Mouse (Mus musculus): ENCODE data around the gene Mettl26.
A peak's percentile ranks its signal among the peaks of the same experiment; 100 is the strongest.

The Mettl26 gene

DNA sequence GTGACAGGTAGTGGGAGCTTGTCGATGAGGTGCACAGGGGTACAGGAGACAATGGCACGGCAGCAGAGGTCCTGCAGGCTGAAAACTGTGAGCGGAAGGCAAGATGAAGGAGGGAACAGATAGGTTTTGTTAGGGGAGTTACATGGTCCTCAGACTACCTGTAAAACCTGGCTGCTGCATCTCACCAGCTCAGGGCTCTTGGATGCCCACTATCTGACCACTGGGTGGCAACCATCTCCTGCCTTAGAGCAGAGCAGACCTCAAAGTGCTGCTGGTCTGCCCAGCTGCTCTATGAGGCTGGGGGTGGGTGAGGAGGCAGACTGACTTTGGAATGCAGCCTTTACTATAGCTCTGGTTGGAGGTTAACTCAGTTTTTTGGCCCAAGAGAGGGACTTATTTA lies 8.9 kb downstream of the Mettl26 start:
- no peak for DNase-seq (ENCODE audit: low read depth, low spot score)

DNA sequence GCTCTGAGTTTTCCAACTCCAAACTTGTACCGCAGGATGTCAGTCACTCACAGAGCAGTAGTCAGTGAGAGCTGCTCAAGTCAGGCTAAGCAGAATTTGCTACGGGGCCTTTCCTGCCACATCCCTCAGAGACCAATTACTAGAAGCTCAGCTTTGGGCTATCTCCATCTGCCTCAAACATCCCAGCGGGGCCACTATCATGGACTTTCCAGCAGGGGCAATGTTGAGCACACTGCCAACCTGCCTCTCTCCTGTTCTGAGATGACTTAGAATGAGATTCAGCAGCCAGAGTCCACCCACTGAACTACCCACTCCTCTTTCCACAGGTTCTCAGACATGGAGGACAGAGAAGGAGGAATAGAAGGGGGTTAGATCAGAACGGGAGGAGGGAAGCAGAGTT lies 10.8 kb downstream of the Mettl26 start:
- DNase-seq (ENCODE audit: low read depth, low spot score): no peak

DNA sequence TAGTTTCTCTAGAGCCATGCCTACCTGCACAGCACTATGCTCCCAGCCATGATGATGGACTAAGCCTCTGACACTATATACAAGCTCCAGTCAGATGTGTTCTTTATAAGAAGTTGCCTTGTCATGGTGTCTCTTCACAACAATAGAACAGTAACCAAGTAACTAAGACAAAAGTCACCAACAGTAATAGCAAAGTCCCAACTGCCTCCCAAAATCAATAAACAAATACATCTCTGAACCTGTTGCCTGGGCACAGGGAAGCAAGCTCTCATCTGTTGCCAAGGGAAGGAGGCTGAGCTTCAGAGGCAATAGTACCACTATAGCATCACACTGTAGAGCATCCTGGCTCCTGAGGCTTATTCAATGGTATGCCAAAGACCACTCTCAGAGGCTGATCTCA lies 11.9 kb downstream of the Mettl26 start:
- DNase-seq (ENCODE audit: low read depth, low spot score): no peak

DNA sequence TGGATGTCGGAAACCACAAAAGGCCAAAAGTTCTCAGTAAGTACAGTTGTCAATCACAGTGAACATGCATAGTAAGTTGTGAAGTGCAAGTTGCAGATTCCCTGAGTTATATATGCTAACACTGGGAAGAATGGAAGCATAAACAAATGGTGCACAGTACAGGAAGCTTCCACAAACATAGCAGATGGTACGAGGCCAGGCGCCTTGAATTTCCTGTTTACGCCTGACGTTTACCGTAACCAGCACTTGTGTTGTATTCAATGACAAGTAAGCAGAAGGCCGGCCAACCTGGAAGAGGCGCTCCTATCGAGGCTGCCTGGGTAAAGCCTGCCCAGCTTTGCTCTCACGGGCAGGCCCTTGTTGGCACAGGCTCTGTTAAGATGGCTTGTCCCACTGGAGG lies 12.6 kb downstream of the Mettl26 start:
- DNase-seq (ENCODE audit: low read depth, low spot score): no peak

DNA sequence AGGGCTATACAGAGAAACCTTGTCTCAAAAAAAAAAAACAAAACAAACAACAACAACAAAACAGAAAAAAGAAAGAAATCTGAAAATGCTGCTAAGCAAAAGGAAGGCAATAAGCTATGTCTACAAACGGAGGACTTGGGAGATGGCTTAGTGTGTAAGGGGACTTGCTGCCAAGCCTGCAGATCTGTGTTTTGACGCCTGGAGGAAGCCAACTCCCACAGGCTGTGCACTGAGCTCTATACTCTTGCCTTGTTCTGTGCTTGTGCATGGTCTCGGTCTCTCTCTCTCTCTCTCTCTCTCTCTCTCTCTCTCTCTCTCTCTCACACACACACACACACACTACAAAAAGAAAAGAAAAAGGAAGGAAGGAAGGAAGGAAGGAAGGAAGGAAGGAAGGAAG lies 14.0 kb downstream of the Mettl26 start:
- no peak for DNase-seq (ENCODE audit: low read depth, low spot score)

DNA sequence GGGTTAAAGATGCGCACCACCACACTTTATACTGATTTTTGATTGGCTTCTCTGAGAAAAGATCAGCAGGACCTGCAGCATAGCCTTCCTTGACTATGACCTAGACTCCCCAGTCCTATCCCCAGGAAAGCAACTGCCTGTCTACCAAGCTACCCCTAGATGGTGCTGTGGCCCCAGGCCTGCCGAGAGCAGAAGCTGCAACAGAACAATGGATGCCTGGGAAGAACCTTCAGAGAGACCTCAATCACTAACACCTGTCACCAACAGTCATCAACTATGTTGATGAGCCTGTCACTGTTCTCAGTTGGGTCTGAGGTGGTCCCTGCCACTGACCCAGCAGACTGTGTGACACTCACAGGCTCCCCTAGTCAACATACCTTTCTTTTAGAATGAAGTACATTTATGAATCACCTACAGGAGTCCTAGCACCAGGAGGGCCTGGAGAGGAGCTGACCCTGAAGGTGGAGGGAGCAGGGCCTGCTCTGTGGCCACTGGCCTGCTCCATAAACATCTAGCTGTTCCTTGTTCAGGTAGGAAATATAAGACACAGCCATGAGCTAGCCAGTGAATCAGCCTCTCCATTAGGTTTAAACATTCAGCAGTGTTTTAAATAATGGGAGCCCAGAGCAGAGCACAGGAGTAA lies 19.2 kb downstream of the Mettl26 start:
- DNase-seq (ENCODE audit: low read depth, low spot score): peak; percentile 79

DNA sequence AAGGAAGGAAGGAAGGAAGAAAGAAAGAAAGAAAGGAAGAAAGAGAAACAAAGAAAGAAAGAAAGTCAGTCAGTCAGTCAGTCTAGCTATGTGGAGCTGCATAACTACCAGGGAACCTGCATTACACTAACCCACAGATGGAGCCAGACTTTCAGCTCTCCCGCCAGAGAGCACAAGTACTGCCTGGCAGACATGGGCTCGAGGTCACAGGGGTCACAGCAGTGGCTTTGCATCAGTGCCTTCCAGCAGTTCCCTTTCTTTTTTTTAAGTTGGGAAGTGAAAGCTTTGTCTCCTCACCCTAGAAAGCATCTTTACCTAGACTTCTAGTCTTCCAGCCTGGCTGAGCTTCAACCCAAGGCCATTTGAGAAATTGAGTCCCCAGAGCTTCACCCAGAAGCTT lies 20.5 kb downstream of the Mettl26 start:
- DNase-seq (ENCODE audit: low read depth, low spot score): no peak

DNA sequence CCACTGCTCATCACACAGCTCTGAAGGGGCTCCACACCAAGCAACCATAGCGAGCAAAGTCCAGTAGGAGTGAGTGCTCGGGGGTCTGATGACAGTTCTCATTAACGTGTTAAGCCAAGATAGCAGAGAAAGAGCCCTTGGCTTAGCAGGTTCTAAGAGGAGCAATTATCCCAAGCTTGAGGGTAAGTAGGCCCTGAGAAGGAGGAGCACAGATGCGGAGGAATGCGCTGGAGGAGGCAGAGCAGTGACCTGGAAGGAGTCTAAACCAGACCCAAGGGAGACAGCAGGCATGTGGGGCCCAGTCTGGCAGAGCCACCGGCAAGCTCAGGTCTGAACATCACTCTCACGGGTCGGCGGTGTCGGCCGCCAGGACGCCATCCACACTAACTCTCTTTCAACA lies 21.0 kb downstream of the Mettl26 start:
- DNase-seq (ENCODE audit: low read depth, low spot score): no peak

DNA sequence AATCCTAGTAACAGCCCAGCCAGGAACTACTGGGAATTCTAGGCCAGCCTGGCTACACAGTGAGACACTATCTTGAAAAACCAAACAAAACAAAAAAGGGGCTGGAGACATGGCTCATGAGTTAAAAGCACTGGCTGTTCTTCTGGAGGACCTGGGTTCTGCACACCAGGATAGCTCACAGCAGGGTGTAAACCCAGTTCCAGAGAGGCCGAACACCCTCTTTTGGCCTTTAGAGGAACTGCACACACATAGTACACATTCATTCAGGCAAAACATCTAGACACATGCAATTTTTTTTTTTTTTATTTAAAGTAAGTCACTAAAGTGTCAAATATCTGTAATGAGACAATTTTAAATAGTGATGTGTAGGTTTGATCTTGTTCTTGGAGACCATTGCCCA lies 25.3 kb downstream of the Mettl26 start:
- DNase-seq (ENCODE audit: low read depth, low spot score): no peak

DNA sequence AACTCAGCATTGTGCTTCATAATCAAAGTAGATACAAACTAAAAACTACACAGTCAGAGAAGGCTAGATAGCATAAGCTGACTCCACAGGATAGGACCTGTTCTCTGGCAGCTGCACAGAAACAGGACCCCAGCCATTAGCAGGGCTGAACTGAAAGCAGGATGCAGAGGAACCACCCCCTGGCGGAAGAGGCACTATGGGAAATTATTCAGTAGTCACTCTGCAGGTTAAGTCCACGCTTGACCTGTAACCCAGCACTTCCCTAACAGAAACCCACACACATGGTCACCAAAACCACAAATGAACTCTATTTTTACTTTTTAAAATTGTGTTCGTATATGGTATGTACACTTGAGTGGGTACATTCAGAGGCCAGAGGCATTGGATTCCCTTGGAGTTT lies 28.2 kb downstream of the Mettl26 start:
- no peak for DNase-seq (ENCODE audit: low read depth, low spot score)

DNA sequence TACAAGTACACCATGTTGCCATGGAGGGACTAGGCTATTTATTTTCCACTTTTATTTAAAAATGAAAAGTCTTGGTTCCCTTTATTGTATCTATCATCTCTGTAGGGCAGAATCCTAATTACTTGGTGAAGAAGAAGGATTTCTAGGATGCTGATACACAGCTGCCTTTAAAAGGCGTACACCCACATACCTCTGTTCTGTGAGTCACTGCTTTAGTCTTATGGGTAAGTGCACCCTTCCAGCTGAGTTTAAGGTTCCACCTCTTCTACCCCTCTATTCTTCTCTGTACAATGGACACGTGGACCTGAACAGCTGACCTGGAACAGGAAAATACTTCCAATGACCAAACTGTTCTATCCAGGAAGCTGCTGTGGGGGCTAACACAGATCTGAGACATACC lies 32.8 kb downstream of the Mettl26 start:
- no peak for DNase-seq (ENCODE audit: low read depth, low spot score)

DNA sequence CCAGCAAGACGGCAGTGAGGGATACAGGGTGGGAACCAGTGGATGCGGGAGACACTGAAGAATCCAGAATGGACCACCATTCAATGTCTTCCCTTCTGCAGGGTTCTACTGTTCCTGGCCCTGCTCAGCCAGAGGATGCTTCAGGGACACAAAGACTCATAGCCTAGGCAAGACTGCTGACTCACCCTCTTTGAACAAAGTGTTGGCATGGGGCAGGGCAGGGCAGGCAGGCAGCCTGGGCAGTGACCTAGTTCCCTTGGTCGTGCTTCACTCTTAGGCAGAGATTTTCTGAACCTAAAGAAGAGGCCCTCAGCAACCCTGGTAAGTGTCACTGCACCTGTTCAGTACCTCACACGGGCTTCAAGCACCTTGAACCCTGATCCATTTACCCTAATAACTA lies 36.9 kb downstream of the Mettl26 start:
- no peak for DNase-seq (ENCODE audit: low read depth, low spot score)

DNA sequence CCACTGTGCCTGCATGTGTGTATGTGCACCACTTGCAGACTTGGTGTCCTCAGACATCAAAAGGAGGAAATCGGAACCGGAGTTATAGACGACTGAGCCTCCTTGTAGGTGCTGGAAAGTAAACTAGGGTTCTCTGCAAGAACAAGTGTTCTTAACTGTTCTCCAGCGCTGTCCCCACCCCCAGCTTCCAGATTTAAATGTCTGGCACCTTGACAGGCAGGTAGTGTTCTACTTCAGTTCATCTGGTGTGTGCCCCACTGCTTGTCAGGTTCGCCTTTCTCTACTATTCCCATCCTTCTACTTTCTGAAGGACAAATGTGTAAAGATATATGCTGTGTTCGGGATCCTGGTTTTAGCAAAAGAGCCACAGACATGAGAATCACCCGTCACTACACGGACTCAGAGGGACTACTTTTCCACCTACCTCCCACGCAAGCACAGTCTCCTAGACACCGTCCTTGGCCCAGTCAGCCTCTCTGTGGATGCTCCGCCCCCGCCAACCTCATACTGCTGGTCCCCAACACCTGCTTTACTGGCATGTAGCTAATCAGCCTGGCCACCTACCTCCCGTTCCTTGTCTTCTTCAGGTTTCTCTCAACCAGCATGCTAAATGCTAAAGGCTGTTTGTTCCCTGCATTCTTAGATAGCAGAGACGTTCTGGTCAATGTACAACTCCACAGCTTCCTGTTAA lies 38.5 kb downstream of the Mettl26 start:
- DNase-seq (ENCODE audit: low read depth, low spot score): no peak

DNA sequence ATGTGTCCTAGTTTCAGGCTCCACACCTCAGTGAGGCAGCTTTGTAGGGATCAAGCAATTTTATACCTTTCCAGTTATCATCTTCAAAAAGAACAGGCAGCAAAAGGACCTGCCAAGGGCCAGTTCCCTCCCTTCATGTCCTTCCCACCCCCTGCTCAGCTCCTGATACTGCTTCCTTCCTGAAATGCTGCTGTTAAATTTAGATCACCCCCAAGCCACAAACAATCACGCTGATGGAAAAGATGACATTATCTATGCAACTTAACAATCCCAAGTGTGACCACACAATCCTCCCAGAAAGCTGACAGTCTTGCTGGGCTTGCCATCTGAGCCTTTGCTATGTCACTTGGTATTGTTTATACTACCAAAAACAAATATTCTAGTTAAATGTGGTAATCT lies 39.0 kb downstream of the Mettl26 start:
- DNase-seq (ENCODE audit: low read depth, low spot score): no peak

DNA sequence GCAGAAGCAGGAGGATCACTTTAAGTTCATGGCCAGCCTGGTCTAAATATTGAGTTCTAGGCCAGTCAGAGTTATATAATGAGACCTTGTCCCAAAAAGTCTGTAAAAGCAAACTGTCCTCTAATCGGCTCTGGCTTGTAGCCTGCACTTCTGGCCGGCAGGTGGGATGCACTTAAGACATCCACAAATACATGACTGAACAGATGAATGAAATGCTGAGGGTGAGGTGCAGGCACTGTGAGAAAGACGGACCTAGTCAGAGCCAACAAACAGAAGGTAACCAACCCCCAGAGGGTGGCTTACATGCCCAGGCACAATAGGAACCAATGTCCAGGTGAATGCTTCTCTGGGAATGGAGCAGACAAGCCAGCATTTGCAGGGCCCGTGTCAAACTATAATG lies 39.4 kb downstream of the Mettl26 start:
- no peak for DNase-seq (ENCODE audit: low read depth, low spot score)

DNA sequence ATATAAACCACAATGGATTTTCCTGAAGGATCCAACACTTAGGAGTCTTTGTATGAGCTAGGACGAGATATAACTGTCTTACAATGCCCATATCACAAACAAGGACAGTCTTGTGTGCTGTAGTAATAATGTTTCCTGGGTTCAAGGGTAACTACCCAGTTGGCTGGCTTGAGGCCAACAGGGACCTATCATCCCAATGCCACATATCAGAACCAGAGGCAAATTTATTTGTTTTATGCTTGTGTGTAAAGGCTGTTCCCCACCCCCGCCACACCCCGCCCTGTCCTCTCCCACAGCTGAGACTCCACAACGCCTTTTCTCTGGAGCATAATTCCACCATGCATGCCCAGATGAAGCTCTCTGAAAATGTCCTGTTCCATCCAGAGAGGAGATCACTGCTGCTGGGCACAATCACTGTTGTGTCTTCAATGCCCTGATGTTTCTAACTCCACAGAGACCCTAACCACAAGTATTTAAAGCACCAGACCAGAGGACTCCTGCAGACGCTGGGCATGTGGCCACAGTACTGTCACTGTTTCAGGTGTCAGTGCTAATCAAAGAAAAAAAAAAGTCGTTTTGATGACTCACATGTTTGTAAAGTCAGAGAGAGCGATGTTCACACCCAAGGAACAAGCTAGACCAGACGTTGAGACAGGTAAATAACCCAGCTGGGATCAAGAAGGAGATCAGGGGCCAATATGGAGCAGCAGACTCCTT lies 42.2 kb downstream of the Mettl26 start:
- DNase-seq (ENCODE audit: low read depth, low spot score): no peak

DNA sequence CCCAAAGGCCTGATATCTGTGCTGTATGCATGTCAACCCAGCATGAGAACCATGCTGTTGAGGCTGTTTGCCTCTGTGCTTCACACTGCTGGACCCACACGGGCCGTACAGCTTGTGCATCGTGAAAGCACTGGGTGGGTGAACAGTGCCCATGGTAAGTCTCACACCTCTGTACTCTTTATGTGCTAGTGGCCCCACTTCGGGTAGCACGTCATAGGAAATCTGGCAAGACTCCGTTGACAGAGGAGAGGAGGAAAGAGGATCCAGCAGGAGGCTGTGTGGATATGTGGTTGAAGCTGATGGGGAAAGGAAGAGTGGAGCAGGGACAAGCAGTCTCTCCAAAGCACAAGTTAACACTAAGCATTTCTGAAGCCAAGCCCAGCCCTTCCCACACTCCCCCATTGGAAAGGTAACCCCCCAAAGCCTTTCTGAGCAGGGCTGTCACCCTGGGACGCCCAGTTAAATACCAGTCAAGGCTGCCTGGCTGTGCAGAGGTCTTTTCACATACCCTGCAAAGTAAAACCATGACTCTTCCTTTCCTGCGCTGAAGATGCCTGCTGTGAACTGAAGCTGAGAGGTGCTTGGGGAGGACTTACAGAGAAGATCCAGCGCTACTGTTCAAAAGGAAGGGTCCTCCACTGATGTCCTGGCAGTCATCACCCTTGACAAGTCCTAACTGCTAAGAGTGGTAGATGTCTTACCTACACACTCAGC lies 43.3 kb downstream of the Mettl26 start:
- DNase-seq (ENCODE audit: low read depth, low spot score): no peak

DNA sequence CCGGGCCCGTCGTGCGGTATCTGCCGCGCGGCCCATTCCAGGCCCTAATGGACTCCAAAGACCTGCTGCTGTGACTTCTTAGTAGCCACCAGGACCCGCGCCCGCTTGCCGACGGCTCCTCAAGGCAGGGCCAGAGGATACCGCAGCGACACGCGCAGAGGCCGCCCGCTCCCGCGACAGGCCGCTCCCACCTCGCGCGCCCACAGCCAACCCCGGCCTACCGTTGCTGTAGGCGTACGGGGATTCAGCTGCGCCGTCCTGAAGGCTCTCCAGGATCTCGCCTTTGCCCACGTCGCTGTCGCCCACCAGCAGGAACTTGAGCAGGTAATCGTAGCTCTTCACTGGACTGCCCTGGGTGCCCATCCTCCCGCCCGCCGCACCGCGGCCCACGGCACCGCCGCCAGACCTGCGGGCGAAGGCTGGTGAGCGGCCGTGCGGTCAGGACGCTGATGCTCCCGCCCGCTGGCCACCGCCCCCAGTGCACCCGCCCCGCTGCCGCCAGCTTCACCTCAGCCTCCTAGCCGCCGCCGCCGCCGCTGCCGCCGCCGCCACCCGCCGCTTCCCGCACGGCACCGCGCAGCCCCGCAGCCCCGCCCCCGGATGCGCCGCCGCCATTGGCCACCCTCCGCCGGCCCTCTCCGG lies 44.4 kb downstream of the Mettl26 start, which contains the start of gene Rab40c:
Rab40c (minus strand) TSS at position 584 of the 642 bp plus-strand sequence.
- peak; percentile 47 for DNase-seq (ENCODE audit: low read depth, low spot score)

DNA sequence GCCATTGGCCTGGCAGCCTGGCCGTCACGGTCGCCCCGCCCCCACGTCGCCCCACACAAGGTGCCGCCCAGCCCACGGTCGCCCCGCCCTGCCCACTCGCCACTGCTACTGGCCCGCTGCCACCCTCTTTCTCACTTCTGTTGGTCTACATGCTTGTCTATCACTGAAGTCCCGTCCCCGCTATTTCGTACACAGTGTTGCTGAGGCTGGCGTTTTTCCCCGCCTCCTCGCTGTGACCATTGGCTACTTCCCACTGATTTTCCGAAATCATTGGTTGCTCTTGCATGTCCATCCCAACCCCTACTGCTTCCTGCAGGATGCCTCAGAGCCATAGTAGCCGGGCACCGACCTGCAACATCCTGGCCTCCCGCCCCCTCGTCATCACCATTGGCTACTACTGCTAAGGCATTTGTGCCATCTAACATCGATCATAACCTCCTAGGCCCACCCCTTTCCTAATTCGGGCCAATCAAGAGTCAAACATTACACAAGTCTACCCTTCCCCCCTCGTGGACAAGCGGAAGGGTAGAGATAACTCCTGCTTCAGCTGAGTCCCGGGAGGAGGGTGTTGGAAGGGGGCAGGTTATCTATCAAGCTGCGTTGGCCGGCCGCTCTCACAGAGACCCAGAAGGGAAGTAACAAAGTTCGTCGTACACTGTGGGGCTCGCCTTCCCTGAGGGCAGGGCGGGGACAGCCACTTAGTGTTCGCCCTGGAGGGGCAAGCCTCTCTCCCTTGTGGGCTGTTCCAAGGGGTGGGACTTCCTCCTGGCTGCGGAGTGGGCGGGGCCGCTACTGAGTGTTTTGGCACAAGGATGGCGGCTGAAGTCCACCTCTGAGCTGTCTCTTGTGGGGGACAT lies 45.1 kb downstream of the Mettl26 start:
- peak; percentile 99 for DNase-seq (ENCODE audit: low read depth, low spot score)

DNA sequence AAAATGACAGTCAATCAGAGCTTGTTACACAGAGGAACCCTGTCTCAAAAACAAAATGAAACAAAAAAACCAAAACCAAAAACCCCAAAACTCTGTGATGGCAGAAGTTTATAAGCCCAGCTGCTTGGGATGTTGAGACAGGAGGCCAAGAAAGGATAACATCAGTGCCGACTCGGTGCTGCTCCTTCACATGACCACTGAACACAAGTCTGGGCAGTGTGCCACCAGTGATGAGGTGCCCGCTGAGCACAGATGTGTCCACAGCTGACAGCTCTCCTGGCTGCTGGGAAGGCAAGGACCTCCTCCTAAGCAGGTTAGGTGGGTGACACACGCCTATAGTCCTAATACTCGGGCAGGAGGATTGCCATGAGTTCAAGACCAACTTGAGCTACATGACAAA lies 47.2 kb downstream of the Mettl26 start:
- DNase-seq (ENCODE audit: low read depth, low spot score): no peak

DNA sequence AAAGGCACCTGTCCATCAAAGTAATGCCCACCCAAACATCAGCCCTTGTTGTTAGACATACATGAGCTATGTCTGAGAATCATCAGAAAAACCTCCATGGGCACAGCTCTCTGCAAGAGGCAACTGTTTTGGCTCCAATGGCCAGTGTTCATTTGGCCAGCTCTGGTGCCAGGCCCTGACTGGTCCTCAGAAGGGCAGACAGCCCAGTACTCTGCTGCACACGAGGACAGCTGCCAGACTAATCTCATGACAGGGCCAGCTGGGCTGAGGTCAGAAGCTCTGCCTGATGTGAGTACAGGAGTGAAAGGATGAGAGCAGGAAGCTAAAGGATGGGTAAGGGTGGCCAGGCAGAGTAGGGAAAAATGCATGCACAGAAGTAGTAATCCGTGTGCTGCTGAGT lies 50.5 kb downstream of the Mettl26 start:
- DNase-seq (ENCODE audit: low read depth, low spot score): no peak
